Mouse (Mus musculus) G1E-ER4 (cell line): ENCODE measurements around the gene Pkmyt1. TPM values are rescaled to one million over a fixed set of nuclear protein-coding genes. Genes with fewer than 3 reads are reported as not detected.

Experiments
- GATA1 ChIP-seq: IDR thresholded peaks from one replicate; pipeline ENCODE4 v1.8.0; 2012; ENCODE audit warnings: low read length, inconsistent platforms
- polyA plus RNA-seq: library from polyadenylated mRNA; stranded (reverse); fragments of >175 nt; gene quantifications from 2 replicates; pipeline ENCODE4 v1.2.3, GENCODE M21; 2012

The Pkmyt1 gene
- 104 and 119 TPM in 2 replicates for polyA plus RNA-seq

DNA sequence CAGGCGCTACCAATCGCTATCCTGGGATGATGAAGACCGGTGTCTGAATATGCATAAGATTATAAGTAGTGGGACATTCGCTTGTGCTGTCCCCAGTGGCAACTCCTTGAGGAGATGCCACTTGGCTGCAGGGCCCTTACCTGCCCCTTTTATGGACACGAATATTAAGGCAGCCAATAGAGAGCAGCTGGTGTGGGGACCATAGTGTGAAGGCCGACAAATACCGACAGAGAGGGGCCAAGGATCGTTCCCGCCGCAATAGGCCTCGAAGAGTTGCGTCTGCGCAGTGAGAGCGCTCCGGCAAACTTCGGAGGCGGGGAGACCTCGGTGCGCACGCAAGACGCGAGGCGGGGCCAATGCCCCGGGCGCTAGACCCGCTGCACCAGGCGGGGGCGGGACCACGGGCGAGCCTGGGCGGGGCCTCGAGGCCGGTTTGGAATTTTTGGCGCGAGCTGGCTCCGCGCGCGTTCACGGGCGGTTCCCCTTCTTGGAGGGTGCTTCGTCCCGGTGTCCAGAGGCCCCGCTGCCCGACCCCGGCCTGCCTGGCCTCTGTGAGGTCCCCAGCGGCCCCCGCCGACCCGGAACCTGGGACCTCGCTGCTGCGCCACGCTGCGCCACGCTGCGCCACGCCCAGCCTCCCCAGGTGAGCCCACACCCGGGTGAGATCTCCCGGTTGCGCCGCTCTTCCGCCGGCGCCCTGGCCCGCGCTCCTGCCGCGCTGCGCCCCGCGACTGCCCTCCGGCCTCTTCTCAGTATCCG is at the start of gene Pkmyt1:
Gene Pkmyt1 (plus strand): TSS at position 338 of the 759 bp plus-strand sequence.
- no peak for TF ChIP-seq GATA1

- no peak for TF ChIP-seq GATA1
Observed at GRCm38 (mm10) chr17:23676473-23677031, 49.6 kb upstream of the Pkmyt1 start.

GRCm38 (mm10) chr17:23677236-23677679 is 48.9 kb upstream of the Pkmyt1 start, which contains the start of gene Tnfrsf12a:
TSS of gene Tnfrsf12a (minus strand) at chr17:23677468.
- TF ChIP-seq GATA1, result no peak

DNA sequence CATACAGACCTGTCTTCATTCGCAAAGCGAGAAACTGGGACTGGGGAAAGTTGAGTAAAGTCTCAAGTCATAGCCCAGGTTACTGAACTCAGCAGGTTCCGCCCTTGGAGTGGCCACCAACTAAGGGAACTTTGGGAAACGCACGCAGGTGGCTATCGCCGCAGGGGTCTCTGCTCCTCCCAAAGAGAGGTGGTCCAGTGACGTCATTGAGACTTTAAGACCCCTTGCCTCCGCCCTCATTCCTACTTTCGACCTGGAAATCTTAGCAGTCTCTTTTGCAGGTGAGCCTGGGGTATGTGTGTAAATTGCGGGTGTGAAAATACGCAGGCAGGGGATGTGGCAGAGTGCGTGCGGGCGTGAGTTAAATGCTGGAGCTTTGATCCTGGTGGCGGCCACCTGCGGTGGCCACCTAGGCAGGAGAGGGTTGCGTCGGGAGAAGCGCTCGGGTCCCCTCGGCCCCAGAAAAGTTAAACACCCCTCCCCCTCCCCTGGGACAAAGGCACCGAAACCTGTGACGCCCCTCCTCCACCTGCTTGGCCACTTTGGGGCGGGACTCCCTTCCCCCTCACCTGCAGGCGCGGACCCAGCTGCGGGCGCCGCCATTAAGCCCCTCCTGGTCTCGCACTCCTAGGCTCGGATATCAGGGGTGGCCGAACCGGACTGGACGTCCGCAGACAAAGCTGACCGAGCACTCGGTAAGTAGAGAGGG is 46.9 kb upstream of the Pkmyt1 start, which contains the start of gene Cldn6:
Gene Cldn6 (plus strand): TSS at position 123 of the 709 bp plus-strand sequence.
- no peak for TF ChIP-seq GATA1

DNA sequence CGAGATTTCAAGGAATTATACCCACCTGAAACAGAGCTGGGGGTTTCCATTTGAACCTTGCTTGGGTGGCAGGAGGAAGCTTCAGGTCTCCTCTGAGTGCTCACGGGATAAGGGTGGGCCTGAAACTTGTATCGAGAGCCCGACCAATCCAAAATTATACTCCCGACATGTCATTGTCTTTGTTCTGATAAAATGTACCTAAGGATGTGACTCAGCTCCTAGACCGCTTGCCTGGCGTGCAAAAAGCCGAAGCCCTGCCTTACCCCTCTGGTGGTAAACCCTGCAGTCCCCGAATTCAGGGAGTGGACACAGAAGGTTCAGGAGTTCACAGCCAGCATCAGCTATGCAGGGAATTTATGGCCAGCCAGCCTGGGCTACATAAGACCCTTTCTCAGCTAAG is 45.8 kb upstream of the Pkmyt1 start:
- no peak for TF ChIP-seq GATA1

- TF ChIP-seq GATA1, result no peak
Observed at GRCm38 (mm10) chr17:23681086-23681485, 45.0 kb upstream of the Pkmyt1 start.

GRCm38 (mm10) chr17:23682092-23682491 is 44.0 kb upstream of the Pkmyt1 start:
- TF ChIP-seq GATA1, result no peak

DNA sequence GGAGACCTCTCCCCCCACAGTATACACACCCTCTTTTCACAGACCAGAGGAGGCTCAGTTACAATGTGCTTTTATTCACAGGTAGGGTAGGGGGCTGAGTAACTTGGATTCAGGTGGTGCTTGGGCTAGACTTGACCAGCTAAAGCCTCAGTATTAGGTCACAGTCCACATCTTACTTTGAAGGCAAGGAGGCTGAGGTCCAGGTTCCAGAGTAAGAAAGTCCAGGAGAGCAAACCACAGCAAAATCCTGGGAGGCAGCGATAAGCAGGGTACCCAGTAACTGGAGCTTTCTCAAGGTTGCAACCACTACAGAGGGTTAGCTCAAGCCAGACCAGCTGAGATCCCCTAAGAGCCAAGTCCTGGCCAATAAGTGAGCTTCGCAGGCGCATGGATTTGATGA is 43.6 kb upstream of the Pkmyt1 start:
- TF ChIP-seq GATA1, result no peak

DNA sequence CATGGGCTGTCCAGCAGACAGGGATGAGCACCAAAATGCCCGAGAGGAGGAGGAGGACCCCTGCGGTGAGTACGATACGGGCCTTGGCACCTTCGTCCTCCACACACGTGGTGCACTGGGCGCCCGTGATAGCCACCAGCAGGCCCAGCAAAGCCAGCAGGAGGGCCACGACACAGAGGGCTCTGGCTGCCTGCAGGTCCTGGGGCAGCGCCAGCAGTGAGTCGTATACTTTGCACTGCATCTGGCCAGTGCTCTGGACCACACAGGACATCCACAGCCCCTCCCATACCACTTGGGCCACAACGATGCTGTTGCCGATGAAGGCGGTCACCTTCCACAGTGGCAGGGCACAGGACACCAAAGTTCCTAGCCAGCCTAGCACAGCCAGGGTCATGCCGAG is 42.9 kb upstream of the Pkmyt1 start:
- no peak for TF ChIP-seq GATA1

DNA sequence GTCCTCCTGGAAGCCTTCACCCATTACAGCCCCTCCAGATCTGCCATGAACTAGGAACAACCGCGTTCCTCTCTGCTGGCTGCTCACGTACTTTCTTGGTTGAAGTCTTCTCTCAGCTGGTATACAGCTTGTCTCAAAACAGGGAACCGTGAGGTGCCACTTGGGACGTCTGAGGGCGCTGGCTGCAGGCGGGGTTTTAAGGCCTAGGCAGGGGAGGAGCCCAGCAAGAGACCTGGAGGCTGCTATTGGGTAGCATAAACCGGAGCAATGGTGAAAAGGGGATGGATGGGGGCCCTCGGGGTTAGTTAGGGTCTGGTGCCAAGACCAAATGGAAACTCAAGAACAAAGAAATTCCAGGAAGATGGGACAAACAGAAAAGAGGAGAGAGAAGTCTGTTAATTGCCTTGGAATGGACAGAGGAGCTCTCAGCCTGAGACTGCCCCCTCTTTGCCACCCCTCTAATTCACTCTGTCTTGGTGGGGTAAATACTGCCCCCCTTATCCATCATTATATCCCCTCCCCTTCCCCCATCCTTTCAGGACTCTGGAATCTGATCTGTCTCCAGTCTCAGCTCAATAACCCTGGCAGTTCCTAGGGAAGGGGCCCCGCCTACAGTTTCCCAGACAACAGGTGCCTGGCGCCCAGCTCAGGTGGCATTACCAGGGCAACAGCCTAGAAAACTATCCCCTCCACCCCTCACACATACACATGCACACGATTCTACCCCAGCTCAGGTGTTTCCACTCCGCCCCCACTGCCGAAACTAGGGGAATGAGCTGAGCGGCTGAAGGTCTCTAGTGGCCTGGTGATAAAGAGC is 42.1 kb upstream of the Pkmyt1 start, which contains the start of gene Cldn9:
Gene Cldn9 (minus strand): TSS at position 171 of the 817 bp plus-strand sequence.
- TF ChIP-seq GATA1, result no peak

GRCm38 (mm10) chr17:23694491-23694890 is 31.6 kb upstream of the Pkmyt1 start:
- TF ChIP-seq GATA1, result no peak

DNA sequence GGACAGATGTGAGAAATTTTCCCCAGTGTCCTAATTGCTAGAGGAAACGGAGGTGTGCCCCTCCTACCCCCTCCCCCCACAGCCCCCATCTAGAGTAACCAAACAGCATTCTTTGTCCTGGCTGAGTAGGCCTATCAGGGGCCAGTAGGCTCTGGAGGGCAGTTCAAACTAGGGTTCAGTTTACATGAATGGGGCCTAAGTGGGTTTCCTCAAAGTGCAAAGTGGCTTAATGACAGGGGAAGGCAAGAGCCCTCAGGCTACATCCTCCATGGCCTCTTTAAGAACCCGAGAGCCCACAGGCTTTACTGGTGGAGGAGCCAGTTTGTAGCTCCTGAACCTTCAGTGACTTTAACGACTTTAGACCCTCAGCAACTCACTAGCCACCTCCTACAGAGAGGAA is 30.3 kb upstream of the Pkmyt1 start:
- no peak for TF ChIP-seq GATA1

DNA sequence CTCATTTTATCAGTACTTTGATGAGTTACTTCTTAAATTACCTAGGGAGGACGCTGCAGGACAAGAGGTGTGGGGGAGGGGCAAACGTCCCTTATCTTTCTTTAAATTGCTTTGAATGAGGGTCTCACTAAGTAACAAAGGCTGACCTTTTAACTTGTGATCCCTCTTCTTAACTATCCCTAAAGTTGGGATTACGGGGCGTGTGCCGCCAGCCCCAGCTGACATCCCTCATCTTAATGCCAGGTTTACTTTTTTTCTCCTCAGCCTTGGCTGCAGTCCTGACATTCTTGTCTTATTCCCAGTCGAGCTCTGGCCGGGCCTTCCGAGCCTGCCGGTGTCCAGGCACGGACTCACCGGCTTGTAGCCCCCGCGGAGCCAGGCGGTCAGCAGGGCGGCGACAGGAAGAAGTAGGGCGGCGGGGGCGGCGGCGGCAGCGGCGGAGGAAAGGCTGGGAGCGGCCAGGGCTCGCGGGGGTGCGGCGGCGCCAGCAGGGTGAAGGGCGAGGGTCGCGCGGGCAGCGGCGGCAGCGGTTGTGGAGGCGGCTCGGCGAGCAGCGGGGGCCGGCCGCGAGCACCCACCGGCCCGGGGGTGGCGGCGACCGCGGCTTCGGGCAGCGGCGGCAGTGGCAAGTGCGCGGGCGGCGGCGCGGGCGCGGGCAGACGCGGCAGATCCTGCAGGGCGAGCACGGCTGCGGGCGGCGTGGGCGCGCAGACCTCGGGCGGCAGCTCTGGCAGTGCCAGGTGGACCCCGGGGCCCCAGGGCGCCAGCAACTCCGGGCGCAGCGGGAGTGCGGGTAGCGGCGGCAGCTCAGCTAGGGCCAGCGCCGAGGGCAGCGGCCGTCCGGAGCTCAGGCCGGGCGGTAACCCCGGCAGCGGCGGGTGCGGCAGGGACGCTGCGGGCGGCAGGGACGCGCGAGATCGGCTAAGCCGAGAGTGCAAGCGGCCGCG is 26.7 kb upstream of the Pkmyt1 start:
- TF ChIP-seq GATA1, result no peak

DNA sequence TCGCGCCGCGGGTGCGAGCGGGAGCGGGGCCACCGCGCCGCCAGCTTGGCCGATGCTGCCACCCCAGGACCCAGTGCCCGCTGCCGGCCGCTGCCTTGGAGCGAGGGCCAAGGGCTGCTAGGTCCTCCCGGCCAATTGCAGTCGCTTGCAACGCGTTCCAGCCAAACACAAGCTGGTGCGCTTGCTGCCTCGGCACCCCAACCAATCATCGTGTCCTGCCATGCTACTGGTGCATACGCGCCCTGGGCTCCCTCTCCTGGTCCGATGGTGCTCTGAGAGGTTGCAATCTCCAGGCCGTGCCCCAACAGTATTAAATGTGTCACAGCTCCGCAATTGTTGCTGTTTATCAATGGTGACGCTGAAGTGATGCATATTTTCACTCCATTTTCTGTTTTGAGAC is 26.1 kb upstream of the Pkmyt1 start:
- TF ChIP-seq GATA1, result no peak
